Mouse (Mus musculus) midbrain, embryonic 10.5 days (tissue): ENCODE data around the gene Ano4. TPM values are rescaled to one million over a fixed set of nuclear protein-coding genes. Genes with fewer than 3 reads are reported as not detected.

Experiments
- DNase-seq: peaks from one replicate; pipeline ENCODE4 v3.0.0-alpha.2; 2017; ENCODE audit warnings: low spot score
- H3K27ac ChIP-seq: fragments of 300-500 bp; sonication (generic); replicated peaks from 2 replicates; pipeline ENCODE4 v1.5.1; 2016; ENCODE audit warnings: mild to moderate bottlenecking
- H3K27me3 ChIP-seq: fragments of 300-500 bp; sonication (generic); 2 replicates; pipeline ENCODE4 v1.6.1; 2016; ENCODE audit warnings: low read depth, mild to moderate bottlenecking; ENCODE audit not compliant: poor library complexity, severe bottlenecking
- H3K36me3 ChIP-seq: fragments of 300-500 bp; sonication (generic); 2 replicates; pipeline ENCODE4 v1.6.1; 2016; ENCODE audit warnings: mild to moderate bottlenecking, moderate library complexity
- H3K4me1 ChIP-seq: fragments of 300-500 bp; sonication (generic); 2 replicates; pipeline ENCODE4 v1.6.1; 2016
- H3K4me3 ChIP-seq: fragments of 300-500 bp; sonication (generic); 2 replicates; pipeline ENCODE4 v1.5.1; 2016; ENCODE audit warnings: mild to moderate bottlenecking, moderate library complexity
- H3K9me3 ChIP-seq: fragments of 300-500 bp; sonication (generic); replicated peaks from 2 replicates; pipeline ENCODE4 v1.6.1; 2016; ENCODE audit warnings: mild to moderate bottlenecking
- WGBS: fragments of 180-500 bp; shearing (Covaris S2); methylation state at CpG from one replicate; pipeline ENCODE4 v1.1.7; 2016; 5-methylcytosine and 5-hydroxymethylcytosine counted together
- polyA plus RNA-seq: library from polyadenylated mRNA; unstranded; fragments of >200 nt; fragmentation: Nextera tagmentation; extraction: Ambion mirVana; gene quantifications from 2 replicates; pipeline ENCODE4 v1.2.1, GENCODE M21; 2016

Ano4 gene
- polyA plus RNA-seq, 1 experiment from 2014 or later: 0.44 TPM

DNA sequence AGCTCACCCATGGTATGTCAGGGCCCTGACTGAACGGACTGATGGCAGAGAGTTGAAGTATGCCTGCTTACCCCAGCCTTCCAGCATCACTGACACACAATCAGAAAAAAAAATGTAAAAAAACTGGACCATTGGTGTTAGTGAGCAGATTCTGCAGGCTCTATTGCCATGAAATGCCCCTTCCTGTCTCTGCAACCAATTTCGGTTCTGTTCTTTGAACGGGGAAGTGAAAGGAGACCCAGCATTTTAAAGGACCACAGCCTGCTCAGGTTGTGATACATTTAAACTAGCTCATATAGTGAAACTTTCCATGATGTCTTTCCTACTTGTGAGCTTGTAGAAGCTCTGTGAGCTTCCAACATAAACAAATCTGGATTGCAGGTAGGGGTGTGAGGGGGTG, 77.2 kb downstream of the Ano4 start:
- no peak for DNase-seq
- Histone ChIP-seq H3K36me3 (no peaks in the 10 kb centered on the region), H3K9me3 (no peaks in the 10 kb centered on the region), H3K4me3 (no peak overlapping the region), H3K4me1 (no peaks in the 10 kb centered on the region), H3K27ac (no peak overlapping the region), H3K27me3 (no peaks in the 10 kb centered on the region)
- 86% methylated on average over 3 of the region's 3 CpGs for WGBS

DNA sequence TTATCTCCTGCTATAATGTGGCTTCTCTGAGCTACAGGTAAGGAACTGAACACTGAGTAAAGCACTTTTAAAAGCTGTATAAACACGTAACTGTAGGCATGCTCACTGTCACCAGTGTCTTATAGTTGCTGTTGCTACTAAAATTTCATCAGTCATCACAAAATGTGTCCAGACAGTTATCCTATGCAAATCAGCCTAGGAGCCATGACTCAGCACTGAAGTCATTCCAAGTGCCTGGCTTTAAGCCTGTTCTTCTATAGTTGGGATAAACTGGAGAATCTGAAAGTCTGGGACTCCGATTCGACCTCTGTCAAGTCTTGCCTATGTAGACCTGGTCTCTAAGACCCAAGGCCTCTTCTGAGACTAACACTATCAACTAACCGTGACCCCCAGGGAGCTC, 81.2 kb downstream of the Ano4 start:
- H3K4me3 ChIP-seq: no peak overlapping the region
- H3K27me3 ChIP-seq: peaks cover 5% of the 10 kb centered on the region
- no peaks in the 10 kb centered on the region for H3K9me3 ChIP-seq
- WGBS: 82% methylated on average over 4 of the region's 4 CpGs
- H3K36me3 ChIP-seq: no peaks in the 10 kb centered on the region
- no peak overlapping the region for H3K27ac ChIP-seq
- no peak for DNase-seq
- H3K4me1 ChIP-seq: no peaks in the 10 kb centered on the region

DNA sequence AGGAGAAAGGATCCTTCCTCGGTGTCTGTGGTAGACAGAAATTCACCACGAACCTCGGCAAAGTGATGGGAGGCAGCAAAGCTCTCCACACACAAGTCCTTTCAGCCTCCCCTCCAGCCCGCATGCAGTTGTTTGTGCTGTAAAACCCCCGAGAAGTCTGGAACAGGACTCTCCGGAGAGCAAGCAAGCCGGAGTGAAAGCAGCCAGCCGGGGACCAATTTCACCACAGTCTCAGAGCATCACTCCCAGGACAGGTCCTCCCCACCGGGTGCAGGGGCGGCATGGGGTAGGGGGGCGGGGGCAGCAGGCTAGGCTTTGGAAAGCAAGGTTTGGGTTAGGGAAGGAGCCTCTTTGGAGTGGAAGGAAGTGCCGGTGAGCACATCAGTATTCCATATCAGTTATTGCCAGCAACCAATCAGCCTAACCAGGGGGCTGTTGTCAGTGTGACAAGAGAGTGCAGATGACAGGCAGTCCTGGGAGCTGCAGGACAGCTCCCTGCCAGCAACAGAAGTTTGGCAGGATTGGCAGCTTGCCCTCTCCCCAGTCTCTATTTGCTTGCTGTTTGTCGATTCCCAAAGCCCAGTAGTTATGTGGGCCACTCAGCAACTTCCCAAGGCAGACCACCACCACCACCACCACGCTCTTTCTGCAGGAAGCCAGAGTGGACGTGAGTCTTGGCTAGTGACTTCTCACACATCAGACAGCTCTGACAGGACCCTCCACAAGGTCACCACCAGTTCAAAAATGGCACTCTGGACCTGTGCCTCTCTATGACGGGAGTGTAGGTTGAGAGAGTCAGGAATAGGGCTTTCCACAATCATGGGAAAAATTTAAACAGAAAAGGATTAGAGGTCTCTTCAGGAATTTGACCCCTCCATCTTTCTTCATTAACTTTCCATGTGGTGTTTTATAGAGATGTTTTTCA, 86.8 kb downstream of the Ano4 start:
- H3K36me3 ChIP-seq: no peaks in the 10 kb centered on the region
- peak overlapping the region; percentile 79 for H3K27ac ChIP-seq
- no peaks in the 10 kb centered on the region for H3K9me3 ChIP-seq
- WGBS: 5% methylated on average over 16 of the region's 16 CpGs
- H3K4me1 ChIP-seq: peaks cover 28% of the 10 kb centered on the region
- DNase-seq: peak; percentile 59
- H3K27me3 ChIP-seq: peaks cover 22% of the 10 kb centered on the region
- peak overlapping the region; percentile 64 for H3K4me3 ChIP-seq

- peaks cover 28% of the 10 kb centered on the region for H3K4me1 ChIP-seq
- H3K27ac ChIP-seq: peak overlapping the region; percentile 79
- peak overlapping the region; percentile 64 for H3K4me3 ChIP-seq
- H3K36me3 ChIP-seq: no peaks in the 10 kb centered on the region
- WGBS: 2% methylated on average over 17 of the region's 17 CpGs
- DNase-seq: peak; percentile 57
- H3K9me3 ChIP-seq: no peaks in the 10 kb centered on the region
- peaks cover 22% of the 10 kb centered on the region for H3K27me3 ChIP-seq
These were observed 87.7 kb downstream of the Ano4 start for GRCm38 (mm10) chr10:89256762-89257456.

DNA sequence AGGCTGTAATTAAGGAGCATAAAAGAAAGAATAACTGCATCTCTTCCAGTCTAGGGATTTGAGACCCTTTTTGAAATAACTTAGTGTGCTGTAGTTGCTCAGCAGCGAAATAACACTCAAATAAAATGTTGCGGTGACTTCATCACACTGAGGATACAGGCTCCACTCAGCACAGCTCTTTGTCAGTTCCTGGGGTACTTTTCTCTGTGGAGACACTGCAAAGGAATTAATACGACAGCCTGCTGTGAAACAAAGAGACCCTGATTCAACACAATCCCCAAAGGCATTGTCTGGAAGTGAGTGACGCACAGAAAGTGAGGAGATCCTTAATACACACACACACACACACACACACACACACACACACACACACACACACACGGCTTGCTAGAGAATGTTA, 89.8 kb downstream of the Ano4 start:
- WGBS: 48% methylated on average over 5 of the region's 5 CpGs
- no peak for DNase-seq
- no peaks in the 10 kb centered on the region for H3K36me3 ChIP-seq
- peaks cover 22% of the 10 kb centered on the region for H3K27me3 ChIP-seq
- peaks cover 28% of the 10 kb centered on the region for H3K4me1 ChIP-seq
- H3K4me3 ChIP-seq: no peak overlapping the region
- H3K9me3 ChIP-seq: no peaks in the 10 kb centered on the region
- H3K27ac ChIP-seq: no peak overlapping the region

GRCm38 (mm10) chr10:89253799-89254198, 90.8 kb downstream of the Ano4 start:
- peaks cover 28% of the 10 kb centered on the region for H3K4me1 ChIP-seq
- no peaks in the 10 kb centered on the region for H3K9me3 ChIP-seq
- peaks cover 22% of the 10 kb centered on the region for H3K27me3 ChIP-seq
- WGBS: 86% methylated on average over 3 of the region's 3 CpGs
- H3K27ac ChIP-seq: no peak overlapping the region
- no peak for DNase-seq
- no peaks in the 10 kb centered on the region for H3K36me3 ChIP-seq
- H3K4me3 ChIP-seq: no peak overlapping the region

DNA sequence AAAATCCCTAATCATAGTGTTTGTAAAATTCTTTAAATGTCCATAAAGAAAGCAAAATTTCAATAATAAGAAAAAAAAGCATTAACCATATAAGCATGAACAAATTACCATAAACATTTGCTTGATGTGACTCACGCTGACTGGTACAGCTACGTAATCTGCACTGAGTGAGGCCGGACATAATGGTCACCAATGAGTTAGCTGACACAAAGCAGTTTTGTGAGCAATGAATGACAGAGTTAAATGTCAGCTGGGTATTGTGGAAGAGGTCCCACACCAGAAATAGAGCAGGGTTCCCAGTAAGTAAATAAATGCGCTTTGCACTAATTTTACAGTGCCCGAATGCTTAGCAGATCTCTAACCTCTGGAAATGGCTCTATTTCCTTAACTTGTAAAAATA, 91.9 kb downstream of the Ano4 start:
- no peak overlapping the region for H3K27ac ChIP-seq
- H3K4me1 ChIP-seq: peaks cover 22% of the 10 kb centered on the region
- no peaks in the 10 kb centered on the region for H3K36me3 ChIP-seq
- no peaks in the 10 kb centered on the region for H3K9me3 ChIP-seq
- WGBS: 81% methylated on average over 5 of the region's 5 CpGs
- no peak for DNase-seq
- no peak overlapping the region for H3K4me3 ChIP-seq
- H3K27me3 ChIP-seq: peaks cover 15% of the 10 kb centered on the region

DNA sequence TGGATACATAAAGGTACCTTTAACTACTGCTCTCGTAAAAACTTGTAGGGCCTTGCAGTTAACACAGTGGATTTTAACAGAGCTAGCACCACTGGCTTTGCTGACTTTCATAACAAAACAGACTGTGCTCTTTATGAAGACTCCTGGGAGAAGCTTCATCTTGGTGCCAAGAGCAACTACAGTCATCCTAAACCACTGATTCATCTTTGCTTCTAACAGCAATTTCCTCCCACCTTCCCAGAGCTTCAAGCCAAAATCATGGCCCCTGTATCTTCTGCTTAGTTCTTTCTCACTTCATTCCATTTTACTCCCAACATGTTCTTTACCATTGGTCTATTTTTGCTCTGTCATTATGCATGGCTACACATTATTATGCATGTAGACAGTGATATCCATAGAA, 100.8 kb downstream of the Ano4 start:
- Histone ChIP-seq H3K9me3 (no peaks in the 10 kb centered on the region), H3K4me3 (no peak overlapping the region), H3K27ac (no peak overlapping the region), H3K27me3 (no peaks in the 10 kb centered on the region), H3K36me3 (no peaks in the 10 kb centered on the region), H3K4me1 (no peaks in the 10 kb centered on the region)
- DNase-seq: no peak
- WGBS: 94% methylated on average over 1 of the region's 1 CpGs

- WGBS: 44% methylated on average over 7 of the region's 7 CpGs
- Histone ChIP-seq H3K4me3 (no peak overlapping the region), H3K27me3 (no peaks in the 10 kb centered on the region), H3K4me1 (no peaks in the 10 kb centered on the region), H3K36me3 (no peaks in the 10 kb centered on the region), H3K27ac (no peak overlapping the region), H3K9me3 (no peaks in the 10 kb centered on the region)
- peak; percentile 37 for DNase-seq
These were observed 120.0 kb downstream of the Ano4 start for GRCm38 (mm10) chr10:89224524-89224923.

DNA sequence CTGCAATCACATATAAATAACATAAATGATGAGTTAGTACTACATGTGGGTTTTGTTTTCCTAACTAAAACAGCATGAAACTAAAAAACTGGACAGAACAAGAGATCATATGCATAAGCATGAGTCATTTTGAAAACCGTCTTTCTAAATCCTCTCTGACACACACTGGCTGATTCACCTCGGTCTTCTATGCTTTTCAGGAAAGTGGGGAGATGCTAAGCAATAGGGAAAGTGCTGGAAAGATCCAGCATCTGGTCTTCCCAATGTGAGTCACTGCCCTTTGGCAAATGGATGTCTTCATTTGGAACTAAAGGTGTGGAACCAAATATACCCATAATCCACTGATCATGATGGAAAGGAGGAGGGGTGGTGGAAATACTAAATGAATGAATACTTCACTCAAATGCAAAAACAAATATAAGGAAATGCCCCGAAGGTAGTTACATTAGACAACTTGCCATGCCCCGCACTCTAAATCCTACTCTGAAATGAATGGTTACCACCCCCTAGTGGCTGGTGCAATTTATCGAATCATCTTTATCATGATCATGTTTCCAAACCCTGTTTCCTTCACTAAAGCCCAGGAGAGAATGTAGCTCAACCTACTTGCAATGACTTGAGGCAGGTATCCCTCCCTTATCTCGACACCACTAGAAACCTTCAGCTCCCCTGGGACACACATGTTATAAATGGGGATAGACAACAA, 122.1 kb downstream of the Ano4 start:
- no peaks in the 10 kb centered on the region for H3K36me3 ChIP-seq

GRCm38 (mm10) chr10:89216078-89216477, 128.5 kb downstream of the Ano4 start:
- no peaks in the 10 kb centered on the region for H3K36me3 ChIP-seq
- DNase-seq: no peak
- WGBS: 84% methylated on average over 6 of the region's 6 CpGs
- H3K9me3 ChIP-seq: no peaks in the 10 kb centered on the region
- H3K4me1 ChIP-seq: no peaks in the 10 kb centered on the region
- H3K27me3 ChIP-seq: no peaks in the 10 kb centered on the region
- H3K4me3 ChIP-seq: no peak overlapping the region
- no peak overlapping the region for H3K27ac ChIP-seq

More for the DNA sequence above, 122.1 kb downstream of the Ano4 start:
- no peak for DNase-seq
- H3K9me3 ChIP-seq: no peaks in the 10 kb centered on the region
- H3K27ac ChIP-seq: no peak overlapping the region
- no peak overlapping the region for H3K4me3 ChIP-seq
- 75% methylated on average over 6 of the region's 6 CpGs for WGBS
- no peaks in the 10 kb centered on the region for H3K27me3 ChIP-seq
- H3K4me1 ChIP-seq: no peaks in the 10 kb centered on the region

DNA sequence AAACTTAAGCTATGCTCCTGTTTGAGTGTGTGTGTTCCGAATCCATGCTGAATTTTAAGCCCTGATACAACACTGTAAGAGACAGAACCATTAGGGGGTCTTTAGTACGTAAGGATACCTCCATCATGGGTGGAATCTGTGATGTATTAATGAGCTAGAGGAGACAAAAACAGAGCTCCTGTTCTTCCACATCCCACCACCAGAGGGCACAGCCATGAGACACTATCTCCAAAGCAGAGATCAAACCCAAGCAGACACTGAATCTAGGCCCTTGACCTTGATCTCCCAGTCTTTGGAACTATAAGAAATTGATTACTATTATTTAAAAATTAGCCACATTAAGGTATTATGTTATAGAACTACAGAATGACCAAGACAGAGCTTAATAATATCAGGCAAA, 138.7 kb downstream of the Ano4 start:
- Histone ChIP-seq H3K9me3 (no peaks in the 10 kb centered on the region), H3K4me1 (no peaks in the 10 kb centered on the region), H3K4me3 (no peak overlapping the region), H3K27me3 (no peaks in the 10 kb centered on the region), H3K27ac (no peak overlapping the region), H3K36me3 (no peaks in the 10 kb centered on the region)
- 47% methylated on average over 2 of the region's 2 CpGs for WGBS
- peak; percentile 36 for DNase-seq
